Mouse (Mus musculus) frontal cortex, postnatal 25 days (tissue): ENCODE measurements around the gene Gm10282.
A peak's percentile ranks its signal among the peaks of the same experiment; 100 is the strongest.

ENCODE experiments used
- DNase-seq, 2 experiments: peaks; one replicate each; pipeline ENCODE4 v3.0.0; 2022; ENCODE audit warnings: low spot score in 2 of 2

Gene Gm10282

GRCm38 (mm10) chr8:72324036-72324706 is 19.1 kb upstream of the Gm10282 start:
- no peak for DNase-seq

GRCm38 (mm10) chr8:72323131-72323725 is 18.2 kb upstream of the Gm10282 start:
- DNase-seq, result no peak

GRCm38 (mm10) chr8:72322471-72322889 is 17.4 kb upstream of the Gm10282 start:
- DNase-seq, result no peak

GRCm38 (mm10) chr8:72321635-72322441 is 16.8 kb upstream of the Gm10282 start:
- no peak for DNase-seq

GRCm38 (mm10) chr8:72320803-72321583 is 15.9 kb upstream of the Gm10282 start:
- DNase-seq, result no peak

- no peak for DNase-seq
Observed at GRCm38 (mm10) chr8:72319921-72320802, 15.1 kb upstream of the Gm10282 start.

GRCm38 (mm10) chr8:72319397-72319796 is 14.3 kb upstream of the Gm10282 start:
- no peak for DNase-seq

- DNase-seq, result peak; percentile 73 to 76
Observed at GRCm38 (mm10) chr8:72318801-72319322, 13.8 kb upstream of the Gm10282 start, which contains the start of gene Klf2. Klf2 (plus strand) TSS chr8:72319033.

- DNase-seq, result no peak
Observed at GRCm38 (mm10) chr8:72317741-72318301, 12.8 kb upstream of the Gm10282 start.

GRCm38 (mm10) chr8:72316053-72316695 is 11.1 kb upstream of the Gm10282 start:
- no peak for DNase-seq

GRCm38 (mm10) chr8:72312926-72313518 is 8.0 kb upstream of the Gm10282 start:
- no peak for DNase-seq

GRCm38 (mm10) chr8:72310849-72311506 is 5.9 kb upstream of the Gm10282 start:
- peak; percentile 33 to 65 for DNase-seq

- DNase-seq, result no peak
Observed at GRCm38 (mm10) chr8:72308276-72308675, 3.2 kb upstream of the Gm10282 start.

GRCm38 (mm10) chr8:72306913-72307312 is 1.9 kb upstream of the Gm10282 start:
- no peak for DNase-seq

- DNase-seq, result no peak
Observed at GRCm38 (mm10) chr8:72303633-72304032, 1.4 kb downstream of the Gm10282 start.

- DNase-seq, result no peak
Observed at GRCm38 (mm10) chr8:72302986-72303612, 2.0 kb downstream of the Gm10282 start.

GRCm38 (mm10) chr8:72301497-72301896 is 3.6 kb downstream of the Gm10282 start:
- no peak for DNase-seq

- no peak for DNase-seq
Observed at GRCm38 (mm10) chr8:72300654-72301400, 4.2 kb downstream of the Gm10282 start.
